Mouse (Mus musculus): ENCODE results near the gene Spats2l.

The Spats2l gene

GRCm38 (mm10) chr1:57969327-57970271 is 195.6 kb downstream of the Spats2l start:
- peak; percentile 89 for DNase-seq (ENCODE audit: low read depth, low spot score)

- no peak for DNase-seq (ENCODE audit: low read depth, low spot score)
Measured at GRCm38 (mm10) chr1:57971588-57971987, 197.6 kb downstream of the Spats2l start.

- no peak for DNase-seq (ENCODE audit: low read depth, low spot score)
Measured at GRCm38 (mm10) chr1:57976860-57977259, 202.9 kb downstream of the Spats2l start.

GRCm38 (mm10) chr1:57989052-57989600 is 215.2 kb downstream of the Spats2l start:
- DNase-seq (ENCODE audit: low read depth, low spot score), result no peak

GRCm38 (mm10) chr1:57991277-57991676 is 217.3 kb downstream of the Spats2l start:
- DNase-seq (ENCODE audit: low read depth, low spot score), result no peak

- DNase-seq (ENCODE audit: low read depth, low spot score), result peak; percentile 96
Measured at GRCm38 (mm10) chr1:57995432-57996132, 221.6 kb downstream of the Spats2l start, which contains the start of gene Sgo2a. TSS of gene Sgo2a (plus strand) at chr1:57995971.

- DNase-seq (ENCODE audit: low read depth, low spot score), result no peak
Measured at GRCm38 (mm10) chr1:57996133-57996615, 222.2 kb downstream of the Spats2l start.
